Mouse (Mus musculus): ENCODE results near the gene Clec2l.

Gene Clec2l

DNA sequence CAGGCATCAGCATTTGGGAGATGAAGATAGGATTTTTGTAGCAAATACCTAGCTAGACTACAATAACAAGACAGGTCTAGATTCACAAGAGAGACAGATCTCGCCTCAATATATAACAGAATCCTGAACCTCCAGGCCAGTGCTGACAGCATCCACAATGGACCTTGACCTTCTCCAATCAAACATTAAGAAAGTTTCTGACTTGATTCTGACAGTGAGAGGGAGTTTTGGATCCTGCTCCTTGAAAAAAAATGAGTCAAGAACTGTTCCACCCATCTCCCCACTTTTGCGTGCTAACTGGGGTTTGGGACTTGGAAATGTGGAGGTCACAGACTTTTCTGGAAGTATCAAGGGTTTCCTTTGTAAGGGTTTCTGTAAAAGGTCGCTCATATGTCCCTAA lies 62.6 kb downstream of the Clec2l start:
- no peak for DNase-seq
